Mouse (Mus musculus) cerebellum, adult 9-10 months (tissue): ENCODE measurements around the gene Gm10320.

Experiments
- DNase-seq: peaks from one replicate; pipeline ENCODE4 v3.0.0; 2022

Gene Gm10320

GRCm38 (mm10) chr13:98502813-98503341 lies 11.1 kb upstream of the Gm10320 start:
- DNase-seq, result no peak

DNA sequence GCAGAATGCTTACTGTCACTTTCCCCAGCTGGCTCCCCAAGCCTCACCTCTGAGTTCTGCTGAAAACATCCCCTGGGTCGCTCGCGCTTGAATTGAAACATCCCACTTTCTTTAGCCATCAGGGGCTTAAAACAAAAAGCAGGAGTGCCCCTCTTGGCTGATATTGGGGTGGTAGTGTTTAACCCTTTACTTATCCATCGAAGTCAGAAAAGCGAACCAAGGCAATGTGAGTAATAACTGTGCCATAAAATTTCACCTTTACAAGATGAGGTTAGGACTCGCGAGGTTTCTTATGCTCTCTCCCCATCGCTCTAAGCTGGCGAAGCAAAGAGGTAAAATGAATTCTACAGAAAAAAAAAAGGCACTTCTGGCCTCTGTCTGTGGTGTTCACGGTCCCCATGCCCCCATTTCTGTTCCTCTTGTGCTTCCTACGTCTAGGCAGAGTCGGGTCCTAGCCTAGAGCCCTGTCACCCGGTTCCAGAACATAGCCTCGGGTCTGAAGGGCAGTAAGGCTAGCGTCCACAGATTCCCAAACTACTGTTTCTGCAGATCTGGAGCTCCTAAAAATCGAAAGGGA lies 10.5 kb upstream of the Gm10320 start:
- no peak for DNase-seq

GRCm38 (mm10) chr13:98501321-98501720 lies 9.5 kb upstream of the Gm10320 start:
- no peak for DNase-seq

DNA sequence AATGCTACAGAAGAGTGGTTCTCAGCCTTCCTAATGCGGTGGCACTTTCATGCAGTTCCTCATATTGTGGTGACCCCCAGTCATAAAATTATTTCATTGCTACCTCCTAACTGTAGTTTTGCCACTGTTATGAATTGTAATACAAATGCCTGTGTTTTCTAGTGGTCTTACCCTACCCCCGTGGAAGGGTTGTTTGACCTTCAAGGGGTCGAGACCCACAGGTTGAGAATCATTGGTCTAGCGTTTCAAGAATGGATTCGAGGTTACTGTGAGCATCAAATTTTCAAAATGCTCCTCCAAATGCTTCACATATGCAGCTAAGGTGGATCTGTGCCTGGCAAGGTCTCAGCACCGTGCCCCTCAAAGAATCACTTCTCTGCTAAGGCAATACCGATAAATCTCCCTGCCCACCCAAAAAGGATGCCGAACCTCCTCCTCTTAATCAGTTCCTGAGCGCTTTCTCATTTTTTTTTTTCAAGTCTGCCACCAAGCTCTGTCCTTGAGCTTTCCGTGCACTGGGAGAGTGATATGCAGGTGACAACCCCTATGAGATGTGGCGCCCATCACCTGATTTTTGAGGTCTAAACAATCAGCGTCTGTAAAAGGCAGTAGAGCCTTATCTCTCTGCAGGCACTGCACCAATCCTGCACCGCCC lies 8.8 kb upstream of the Gm10320 start:
- no peak for DNase-seq

GRCm38 (mm10) chr13:98498561-98498960 lies 6.8 kb upstream of the Gm10320 start:
- DNase-seq, result no peak

- no peak for DNase-seq
Measured at GRCm38 (mm10) chr13:98498080-98498479, 6.3 kb upstream of the Gm10320 start.

DNA sequence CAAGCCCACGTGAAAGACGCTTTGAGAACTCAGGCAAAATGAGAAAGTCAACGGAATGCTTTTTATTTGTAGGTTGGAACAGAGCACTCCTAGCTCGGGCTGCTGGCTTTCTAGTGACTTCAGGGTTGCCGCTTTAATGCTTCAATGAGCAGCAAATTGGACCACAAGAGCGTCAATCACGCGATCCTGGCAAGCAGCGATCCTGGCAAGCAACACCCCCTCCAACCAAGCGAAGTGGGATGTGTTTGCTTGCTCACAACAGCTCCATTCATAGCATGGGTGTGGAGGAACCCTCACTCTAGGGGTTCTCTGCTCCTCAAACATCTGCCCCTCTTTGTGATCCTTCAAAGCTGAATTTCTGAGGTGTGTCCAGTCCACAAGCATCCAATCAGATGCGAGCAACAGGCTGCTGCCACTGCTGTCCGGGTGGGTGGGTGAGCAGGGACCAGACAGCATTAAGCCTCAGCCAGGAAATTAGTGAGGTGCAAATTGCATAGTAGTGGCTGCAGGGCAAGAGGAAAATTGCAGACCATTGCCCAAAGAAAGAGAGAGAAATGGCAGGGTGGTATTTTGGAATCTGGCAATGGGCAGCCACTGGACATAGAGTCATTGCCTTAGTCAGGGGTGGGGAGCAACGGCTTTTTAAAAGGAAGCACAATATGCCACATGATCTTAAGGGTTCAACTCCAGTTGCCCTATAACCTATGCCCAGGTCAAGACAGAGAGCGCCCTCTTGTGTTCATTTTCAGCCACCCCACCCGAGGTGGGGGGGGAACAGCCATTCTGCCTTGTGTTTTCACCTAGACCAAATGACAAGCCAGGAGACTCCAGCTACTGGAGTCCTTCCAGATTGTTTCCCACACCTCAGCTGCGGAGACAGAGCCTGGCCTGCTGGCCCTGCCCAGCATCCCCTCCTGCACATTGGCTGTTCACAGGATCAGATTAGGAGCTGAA lies 5.4 kb upstream of the Gm10320 start:
- no peak for DNase-seq

DNA sequence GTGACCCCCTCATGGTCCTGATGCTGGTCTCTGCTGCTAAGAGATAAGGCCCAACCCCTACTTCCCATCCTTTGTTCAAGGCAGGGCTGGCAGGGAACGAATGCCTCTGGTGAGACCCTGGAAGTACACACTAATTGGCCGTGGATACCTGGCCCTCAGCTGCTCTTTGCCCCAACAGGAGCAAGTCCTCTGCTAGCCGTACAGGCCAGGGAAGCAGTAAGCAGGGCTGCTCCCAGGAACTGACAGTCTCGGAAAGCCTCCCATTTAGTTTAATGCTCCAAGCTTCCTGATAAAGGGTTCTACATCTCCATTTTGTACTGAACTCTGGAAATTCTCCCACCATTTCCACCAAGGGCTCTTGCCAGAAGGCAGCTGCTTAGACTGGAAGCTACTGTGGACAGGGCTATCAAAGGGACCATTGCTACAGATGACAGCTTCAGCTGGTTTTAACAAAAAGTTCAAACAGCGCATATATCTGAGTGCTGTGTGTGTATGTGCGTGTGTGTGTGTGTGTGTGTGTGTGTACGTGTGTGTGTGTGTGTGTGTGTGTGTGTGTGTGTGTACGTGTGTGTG lies 2.8 kb upstream of the Gm10320 start:
- no peak for DNase-seq

DNA sequence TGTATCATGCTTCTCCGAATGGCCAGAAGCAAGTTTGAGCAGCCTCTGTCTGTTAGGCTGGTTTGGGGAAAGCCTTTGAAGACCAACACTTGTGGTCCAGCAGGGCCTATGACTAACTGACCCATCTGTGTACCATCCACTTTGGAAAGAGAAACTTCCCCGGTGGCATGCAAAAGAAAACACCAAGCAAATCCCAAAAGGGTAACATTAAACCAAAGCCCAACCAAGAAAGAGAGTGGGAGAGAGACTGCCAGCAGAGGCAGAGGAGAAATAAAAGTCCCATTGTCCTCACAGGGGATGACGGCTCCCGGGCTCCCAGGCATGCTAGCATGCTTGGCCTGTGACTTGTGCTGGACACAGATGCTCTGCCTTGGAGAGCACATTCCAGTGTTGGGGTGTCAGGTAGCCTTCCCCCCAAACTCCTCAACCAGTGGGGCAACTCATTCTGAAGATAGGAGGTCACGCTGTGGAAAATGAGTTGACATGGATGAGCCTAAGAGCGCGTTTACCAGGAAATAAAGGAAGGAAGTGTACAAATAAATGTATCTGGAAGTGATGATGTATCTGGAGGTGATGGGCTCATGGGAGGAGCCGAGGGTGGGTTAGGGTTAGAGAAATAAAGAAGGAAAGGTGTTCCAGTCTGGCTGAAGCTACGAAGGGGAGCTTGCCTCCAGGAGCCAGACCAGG lies 911 bp upstream of the Gm10320 start:
- DNase-seq, result no peak

GRCm38 (mm10) chr13:98486726-98487125 lies 5.1 kb downstream of the Gm10320 start:
- DNase-seq, result no peak

GRCm38 (mm10) chr13:98486161-98486560 lies 5.6 kb downstream of the Gm10320 start:
- no peak for DNase-seq

DNA sequence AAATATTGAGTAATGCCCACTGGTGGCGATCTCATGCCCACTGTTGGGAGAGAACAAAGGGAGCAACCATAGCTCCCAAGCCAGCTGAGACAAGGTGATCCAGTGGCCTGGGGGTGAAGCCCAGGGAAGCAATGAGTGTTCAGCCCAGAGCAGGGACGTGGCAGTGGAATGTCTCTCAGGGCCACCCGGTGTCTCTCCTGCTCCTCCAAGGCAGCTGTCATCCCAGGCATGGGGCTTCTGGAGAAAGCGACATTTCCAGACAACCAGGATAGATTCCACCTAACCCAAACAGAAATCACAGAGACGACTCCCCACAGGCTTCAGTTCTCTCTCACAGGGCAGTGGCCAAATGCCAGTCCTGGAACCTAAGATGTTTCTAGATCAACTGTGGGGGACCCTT lies 6.4 kb downstream of the Gm10320 start:
- DNase-seq, result no peak

DNA sequence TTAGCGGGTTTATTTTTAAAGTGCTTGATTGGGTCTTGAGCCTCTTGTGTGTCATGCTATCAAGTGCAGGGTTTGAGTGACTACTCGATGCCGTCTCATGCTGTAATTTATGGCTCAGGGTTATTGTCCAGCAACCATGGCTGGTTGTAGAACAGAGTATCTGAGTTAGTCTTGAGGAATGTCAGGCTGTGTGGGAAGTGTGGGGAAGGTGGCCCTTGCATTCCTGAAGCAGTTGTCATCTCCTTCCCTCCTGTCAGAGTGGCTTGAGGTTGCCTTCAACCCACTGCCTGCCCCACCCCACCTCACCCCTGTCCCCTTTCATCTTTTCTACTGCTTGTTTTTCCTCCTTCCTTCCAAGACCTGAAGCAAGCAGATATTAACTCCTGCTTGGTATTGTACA lies 13.8 kb downstream of the Gm10320 start:
- DNase-seq, result no peak

- no peak for DNase-seq
Measured at GRCm38 (mm10) chr13:98476839-98477495, 14.8 kb downstream of the Gm10320 start.

- DNase-seq, result no peak
Measured at GRCm38 (mm10) chr13:98476175-98476838, 15.5 kb downstream of the Gm10320 start.

GRCm38 (mm10) chr13:98475681-98476080 lies 16.1 kb downstream of the Gm10320 start:
- no peak for DNase-seq

GRCm38 (mm10) chr13:98473034-98473433 lies 18.8 kb downstream of the Gm10320 start:
- no peak for DNase-seq

- no peak for DNase-seq
Measured at GRCm38 (mm10) chr13:98471756-98472155, 20.0 kb downstream of the Gm10320 start.

DNA sequence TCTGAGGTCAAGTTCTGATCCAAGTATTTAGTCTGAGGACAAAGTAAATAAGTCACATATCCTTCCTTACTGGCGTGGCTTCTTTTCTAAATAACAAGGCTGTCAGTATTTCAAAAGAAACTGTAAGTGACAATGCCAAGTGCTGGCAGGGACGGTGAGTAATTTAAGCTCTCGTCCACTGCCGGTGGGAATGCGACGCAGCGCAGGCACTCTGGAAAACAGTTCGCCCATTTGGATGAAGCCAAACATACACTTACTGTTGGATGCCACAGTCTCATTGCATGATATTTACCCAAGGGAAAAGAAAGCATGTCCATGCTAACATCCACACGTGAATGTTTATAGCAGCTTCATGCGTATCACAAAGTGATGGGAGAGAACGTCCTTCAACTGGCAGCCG lies 21.5 kb downstream of the Gm10320 start:
- no peak for DNase-seq

DNA sequence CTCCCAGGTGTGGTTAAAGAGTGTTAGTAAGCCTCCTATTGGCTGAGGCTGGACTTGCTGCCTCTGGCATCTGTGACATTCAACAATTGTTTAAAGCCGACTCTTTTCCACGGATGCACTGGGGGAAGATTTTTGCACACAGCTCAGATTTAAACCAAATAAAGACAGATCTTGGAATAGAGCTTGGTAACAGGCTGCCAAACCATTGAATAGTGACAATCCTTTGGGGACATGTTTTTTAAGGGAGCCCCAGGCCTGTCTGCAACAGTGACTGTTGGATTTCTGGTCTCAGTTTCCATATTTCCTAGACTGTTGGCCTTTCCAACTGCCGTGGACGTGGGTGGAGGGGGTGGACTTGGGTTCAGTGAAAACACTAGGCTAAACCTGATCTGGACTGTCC lies 21.9 kb downstream of the Gm10320 start:
- DNase-seq, result no peak

- no peak for DNase-seq
Measured at GRCm38 (mm10) chr13:98461467-98461866, 30.3 kb downstream of the Gm10320 start.

DNA sequence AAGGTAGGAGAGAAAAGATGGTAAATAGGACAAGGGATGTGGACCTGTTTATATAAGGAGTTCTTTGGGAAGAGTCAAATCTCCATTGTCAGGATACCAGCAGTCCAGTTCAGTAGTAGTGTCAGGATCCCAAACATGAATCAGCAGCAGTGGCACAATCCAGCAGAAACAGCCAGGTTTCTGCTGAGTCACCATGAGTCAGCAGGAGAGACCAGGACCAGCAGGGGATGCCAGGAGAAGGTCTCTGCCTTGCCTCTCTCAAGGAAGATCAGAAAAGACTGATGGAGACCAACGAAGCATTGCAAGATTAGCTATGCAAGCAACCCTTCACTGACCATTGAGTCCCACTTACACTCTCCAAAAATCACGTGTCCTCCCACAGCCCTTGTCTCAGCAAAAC lies 35.4 kb downstream of the Gm10320 start:
- no peak for DNase-seq
